ENCODE assay signal across 9 mouse cellular contexts in the genomic region with DNA sequence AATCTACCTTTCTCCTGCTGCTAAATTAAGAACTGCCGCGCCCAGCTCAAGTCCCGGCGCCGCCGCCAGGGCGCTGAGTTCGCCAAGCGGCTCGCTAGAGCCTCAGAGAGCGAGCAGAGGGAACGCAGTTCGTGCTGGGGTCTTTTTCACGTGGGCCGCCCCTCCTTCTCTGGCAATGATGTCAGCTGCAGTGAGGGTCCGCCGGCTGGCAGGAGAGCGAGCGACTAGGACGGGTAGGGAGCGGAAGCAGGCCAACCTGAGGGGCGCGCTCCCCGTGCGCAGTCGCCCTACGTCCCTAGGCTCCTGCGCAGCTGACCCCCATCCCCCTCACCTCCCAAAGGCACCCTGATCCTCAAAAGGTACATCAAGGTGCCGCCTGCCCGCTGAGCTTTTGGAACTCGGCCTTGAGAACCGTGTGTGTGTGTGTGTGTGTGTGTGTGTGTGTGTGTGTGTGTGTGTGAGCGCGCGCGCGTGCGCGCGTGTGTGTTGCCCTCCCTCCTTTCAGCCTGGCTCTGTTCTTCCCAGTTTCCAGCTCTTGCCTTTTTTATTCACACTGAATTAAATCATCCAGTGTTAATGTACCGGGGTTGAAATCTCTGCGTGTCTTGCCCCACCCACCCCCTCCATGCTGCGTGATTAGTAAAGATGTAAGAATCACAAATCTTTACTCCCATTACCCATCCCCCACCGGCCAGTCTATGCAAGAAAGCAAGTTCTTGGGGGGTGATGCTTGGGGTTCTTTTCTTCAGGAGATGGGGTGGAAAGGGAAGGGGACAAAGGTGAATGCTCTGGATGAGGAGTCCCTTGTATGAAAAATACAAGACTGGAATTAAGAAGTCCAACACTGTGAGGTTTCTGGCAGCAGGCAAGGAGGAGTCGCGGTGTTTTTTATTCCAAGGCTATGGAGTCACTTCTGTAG. TPM values are rescaled to one million over a fixed set of nuclear protein-coding genes. Genes with fewer than 3 reads are reported as not detected.
DNase-seq lines count a peak whose midpoint lies in the region; ATAC-seq and TF ChIP-seq lines count a peak whose summit lies in the region.
"Had no signal": no experiment of that assay in that cellular context is flagged by ENCODE, and none has a peak within 500 bp of the region (broad histone marks: within the 10 kb centered on the region; RNA-seq: fewer than 3 reads in every experiment).

No protein-coding gene starts in this region.

- DNase-seq in lung, embryonic 14.5 days: peak; percentile 67
- no peak for DNase-seq in lung, adult 18-20 months
- DNase-seq in embryo, embryonic 10.5 days (ENCODE audit: low spot score): peak; percentile 75
- DNase-seq in heart, postnatal 14 days: peak; percentile 8 to 9
- peak; percentile 80 for DNase-seq in retina, postnatal 1 day
- DNase-seq in gastrocnemius, adult 8-10 months (ENCODE audit: low spot score in 2 of 2): no peak
- no peak for DNase-seq in adrenal gland, adult (ENCODE audit: inconsistent age in 2 of 2, low spot score in 1 of 2)

- intact Hi-C loops in heart, postnatal 14 days (cut with DNase I): no loop called here

- peak overlapping the region; percentile 34; the same call in 1 of the 2 replicates for H3K9ac ChIP-seq in lung, embryonic 14.5 days
- peak overlapping the region; percentile 56; the same call in 1 of the 2 replicates for H3K9ac ChIP-seq in limb, embryonic 13.5 days

- no peak overlapping the region for H3K27ac ChIP-seq in lung, embryonic 14.5 days (ENCODE audit: low read depth)
- no peak overlapping the region for H3K27ac ChIP-seq in limb, embryonic 13.5 days

- H3K9me3 ChIP-seq in lung, embryonic 14.5 days (ENCODE audit: low read depth, low read length): no peaks in the 10 kb centered on the region
- H3K9me3 ChIP-seq in limb, embryonic 13.5 days: no peaks in the 10 kb centered on the region

- 5% methylated on average over 34 of the region's 46 CpGs for WGBS in lung, embryonic 14.5 days
- 5% methylated on average over 34 of the region's 46 CpGs for WGBS in limb, embryonic 13.5 days

- H3K36me3 ChIP-seq in lung, embryonic 14.5 days (ENCODE audit: insufficient read depth): no peaks in the 10 kb centered on the region
- H3K36me3 ChIP-seq in limb, embryonic 13.5 days: no peaks in the 10 kb centered on the region

- H3K27me3 ChIP-seq in lung, embryonic 14.5 days (ENCODE audit: insufficient read depth, low read length): no peaks in the 10 kb centered on the region
- H3K27me3 ChIP-seq in limb, embryonic 13.5 days: peaks cover 9% of the 10 kb centered on the region

- H3K4me3 ChIP-seq in lung, embryonic 14.5 days (ENCODE audit: low read depth, low read length): peak overlapping the region; percentile 46
- peak overlapping the region; percentile 51 for H3K4me3 ChIP-seq in limb, embryonic 13.5 days
- H3K4me3 ChIP-seq: myocyte had no signal

- peak; percentile 29; the same call in 1 of the 2 replicates for TF ChIP-seq CTCF in lung, embryonic 14.5 days (IDR thresholded peaks at IDR 0.05; ENCODE audit: low read depth)

- H3K4me2 ChIP-seq in lung, embryonic 14.5 days: peak overlapping the region; percentile 61
- H3K4me2 ChIP-seq in limb, embryonic 13.5 days (replicated peaks): peak overlapping the region; percentile 72

- no peaks in the 10 kb centered on the region for H3K4me1 ChIP-seq in lung, embryonic 14.5 days (ENCODE audit: insufficient read depth)
- H3K4me1 ChIP-seq in limb, embryonic 13.5 days: 0 out of 2 replicates have a peak, but pooled peaks cover 3% of the 10 kb centered on the region

- ATAC-seq in lung, embryonic 14.5 days (ENCODE audit: insufficient read depth): peak; percentile 67
- ATAC-seq in limb, embryonic 13.5 days (ENCODE audit: low FRiP score, low read depth): peak; percentile 70

RNA-seq across cellular contexts. Expression of a gene that starts 3.0 kb away (rescaled TPM):
- polyA plus RNA-seq in lung, embryonic 14.5 days (2014; fragmentation: Nextera tagmentation; extraction: Ambion mirVana): 5.8 and 6.0 TPM in 2 replicates
- total RNA-seq in heart, postnatal 14 days (2021): under 1 TPM; 0.05 to 0.10 TPM
- 8.8 and 11.0 TPM in 2 replicates for polyA plus RNA-seq in limb, embryonic 13.5 days (2015; fragmentation: Nextera tagmentation; extraction: Ambion mirVana)
- under 1 TPM in 3 of 4 experiments, not detected in 1; 0.07 to 0.80 (median 0.72) TPM for total RNA-seq in gastrocnemius, adult 8-10 months (2022)
- polyA plus RNA-seq: myocyte had no signal

RNA-seq across cellular contexts. Expression of a gene that starts 19.8 kb away (rescaled TPM):
- not detected in 2 replicates for polyA plus RNA-seq in lung, embryonic 14.5 days (2014; fragmentation: Nextera tagmentation; extraction: Ambion mirVana)
- total RNA-seq in heart, postnatal 14 days (2021): not detected
- not detected in 2 replicates for polyA plus RNA-seq in limb, embryonic 13.5 days (2015; fragmentation: Nextera tagmentation; extraction: Ambion mirVana)
- not detected for total RNA-seq in gastrocnemius, adult 8-10 months (2022)
- polyA plus RNA-seq: myocyte had no signal

Comparison
In these comparisons a context has a peak if more than half of its experiments do, and no peak if none do; other contexts are left out.
1. DNase-seq: peak in lung, embryonic 14.5 days (single experiment), embryo, embryonic 10.5 days (single experiment), heart, postnatal 14 days (2 of 2) and retina, postnatal 1 day (single experiment); none in lung, adult 18-20 months (0 of 2), gastrocnemius, adult 8-10 months (0 of 2) and adrenal gland, adult (0 of 2).